Mouse (Mus musculus): ENCODE measurements around the gene Yy1. TPM values are rescaled to one million over a fixed set of nuclear protein-coding genes. Genes with fewer than 3 reads are reported as not detected.

Gene Yy1
- polyA plus RNA-seq, 1 experiment, result 13.5 TPM

DNA sequence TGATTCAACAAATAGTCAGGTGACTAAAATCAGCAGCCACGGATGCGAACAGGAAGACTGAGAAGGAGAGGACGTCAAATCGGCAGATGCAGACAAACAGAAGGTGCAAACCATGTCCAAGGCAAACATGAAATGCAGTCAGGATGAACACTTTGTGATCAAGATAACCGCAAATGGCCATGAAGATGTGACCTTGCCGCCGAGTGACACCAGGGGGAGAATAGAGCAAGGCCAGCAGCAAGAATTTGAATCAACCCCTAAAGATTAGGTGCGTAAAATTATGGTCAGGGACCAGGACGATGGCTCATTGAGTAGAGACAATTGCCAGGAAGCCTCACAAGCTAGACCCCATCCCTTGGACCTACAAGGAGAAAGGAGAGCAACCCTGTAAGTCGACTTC lies 36.2 kb upstream of the Yy1 start:
- DNase-seq, result no peak
- no peak for TF ChIP-seq POLR2A (IDR thresholded peaks at IDR 0.05; ENCODE audit: low read depth, low read length)
- TF ChIP-seq CTCF (conservative IDR thresholded peaks at IDR 0.05; ENCODE audit: insufficient read depth, insufficient read length, low read depth, low read length), result no peak
- H3K27me3 ChIP-seq (replicated peaks; ENCODE audit: control insufficient read depth, insufficient read depth, low read length), result no peaks in the 10 kb centered on the region
- 93% methylated on average over 10 of the region's 10 CpGs for WGBS
- H3K36me3 ChIP-seq (ENCODE audit: control insufficient read depth, insufficient read depth, low read length), result no peaks in the 10 kb centered on the region
- no peak overlapping the region for H3K4me3 ChIP-seq (ENCODE audit: insufficient read depth, low read depth, low read length)
- H3K27ac ChIP-seq (ENCODE audit: insufficient read depth, low read depth, low read length), result no peak overlapping the region
- no peaks in the 10 kb centered on the region; the same call in 1 of the 2 replicates for H3K4me1 ChIP-seq (ENCODE audit: control insufficient read depth, insufficient read depth, low read length)

DNA sequence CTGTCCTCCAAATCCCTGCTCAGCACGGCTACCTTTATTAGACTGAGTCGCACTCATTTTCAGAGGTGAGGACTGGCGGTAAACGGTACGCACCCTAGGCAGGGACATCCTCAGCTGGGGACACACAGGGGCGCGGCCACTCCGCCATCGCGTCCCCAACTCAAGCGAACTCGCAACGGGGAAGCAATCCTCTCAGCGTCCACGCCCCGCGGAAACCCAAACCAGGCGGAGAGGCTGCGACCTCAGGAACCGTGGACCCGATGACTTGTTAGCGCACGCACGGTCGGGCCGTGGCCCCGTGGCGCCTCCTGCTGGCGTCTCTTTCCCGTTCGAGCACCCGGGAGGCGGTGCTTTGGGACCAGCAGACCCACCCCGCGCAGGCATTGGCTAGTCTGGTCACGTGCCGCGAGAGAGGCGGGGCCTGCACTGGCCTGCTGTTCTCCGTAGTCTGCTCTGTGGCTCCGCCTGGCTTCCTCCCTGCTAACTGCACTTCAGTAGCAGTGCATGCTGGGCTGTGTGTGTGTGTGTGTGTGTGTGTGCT lies 35.0 kb upstream of the Yy1 start:
- no peaks in the 10 kb centered on the region for H3K4me1 ChIP-seq (ENCODE audit: control insufficient read depth, insufficient read depth, low read length)
- no peaks in the 10 kb centered on the region for H3K27me3 ChIP-seq (replicated peaks; ENCODE audit: control insufficient read depth, insufficient read depth, low read length)
- WGBS, result under 1% methylated on average over 41 of the region's 41 CpGs
- peak; percentile 99 for DNase-seq
- H3K27ac ChIP-seq (ENCODE audit: insufficient read depth, low read depth, low read length), result peak overlapping the region; percentile 58
- H3K36me3 ChIP-seq (ENCODE audit: control insufficient read depth, insufficient read depth, low read length), result no peaks in the 10 kb centered on the region
- peak; percentile 23 for TF ChIP-seq POLR2A (IDR thresholded peaks at IDR 0.05; ENCODE audit: low read depth, low read length)
- TF ChIP-seq CTCF (conservative IDR thresholded peaks at IDR 0.05; ENCODE audit: insufficient read depth, insufficient read length, low read depth, low read length), result peak; percentile 83
- H3K4me3 ChIP-seq (ENCODE audit: insufficient read depth, low read depth, low read length), result peak overlapping the region; percentile 81

DNA sequence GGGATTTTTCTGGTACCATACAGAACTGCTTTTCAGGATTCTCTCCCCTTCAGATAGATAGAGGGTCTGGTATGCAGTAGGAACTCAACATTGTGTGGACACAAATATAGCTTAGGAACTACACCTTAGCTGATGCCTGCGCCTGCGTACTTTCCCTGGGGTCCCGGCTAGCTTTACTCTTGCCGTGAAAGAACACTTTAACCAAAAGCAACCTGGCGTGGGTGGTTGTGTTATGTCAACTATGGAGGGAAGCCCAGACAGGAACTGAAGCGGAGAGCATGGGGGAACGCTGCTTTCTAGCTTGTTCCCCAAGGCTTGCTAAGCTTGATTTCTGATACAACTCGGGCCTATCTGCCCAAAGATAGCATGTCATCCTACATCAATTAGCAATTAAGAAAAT lies 34.5 kb upstream of the Yy1 start:
- Histone ChIP-seq H3K4me3 (ENCODE audit: insufficient read depth, low read depth, low read length) (no peak overlapping the region), H3K36me3 (ENCODE audit: control insufficient read depth, insufficient read depth, low read length) (no peaks in the 10 kb centered on the region), H3K4me1 (ENCODE audit: control insufficient read depth, insufficient read depth, low read length) (no peaks in the 10 kb centered on the region), H3K27ac (ENCODE audit: insufficient read depth, low read depth, low read length) (no peak overlapping the region), H3K27me3 (replicated peaks; ENCODE audit: control insufficient read depth, insufficient read depth, low read length) (no peaks in the 10 kb centered on the region)
- DNase-seq, result no peak
- TF ChIP-seq POLR2A (IDR thresholded peaks at IDR 0.05; ENCODE audit: low read depth, low read length) (no peak), CTCF (conservative IDR thresholded peaks at IDR 0.05; ENCODE audit: insufficient read depth, insufficient read length, low read depth, low read length) (no peak)
- WGBS, result 60% methylated on average over 8 of the region's 8 CpGs

DNA sequence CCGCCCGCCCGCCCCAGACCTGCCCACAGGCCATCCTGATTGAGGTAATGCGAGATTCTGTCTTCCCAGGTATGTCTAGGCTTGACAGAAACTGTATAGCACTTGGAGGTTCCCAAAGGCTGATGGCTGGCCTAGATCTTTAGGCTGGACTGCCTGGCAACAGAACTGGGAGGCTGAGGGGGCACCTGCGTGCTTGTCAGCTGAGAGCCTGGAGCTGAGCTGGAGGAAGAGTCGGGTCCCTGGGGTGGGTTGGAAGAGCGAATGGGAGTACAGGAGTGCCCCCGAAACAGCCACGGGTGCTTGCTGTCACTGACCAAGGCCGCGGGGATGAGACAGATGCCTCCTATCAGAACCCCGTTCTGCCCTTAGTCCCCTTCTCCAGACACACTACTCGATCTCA lies 34.1 kb upstream of the Yy1 start:
- no peak overlapping the region for H3K4me3 ChIP-seq (ENCODE audit: insufficient read depth, low read depth, low read length)
- H3K4me1 ChIP-seq (ENCODE audit: control insufficient read depth, insufficient read depth, low read length), result no peaks in the 10 kb centered on the region
- no peak for DNase-seq
- H3K27ac ChIP-seq (ENCODE audit: insufficient read depth, low read depth, low read length), result no peak overlapping the region
- WGBS, result 89% methylated on average over 13 of the region's 13 CpGs
- H3K36me3 ChIP-seq (ENCODE audit: control insufficient read depth, insufficient read depth, low read length), result no peaks in the 10 kb centered on the region
- TF ChIP-seq POLR2A (IDR thresholded peaks at IDR 0.05; ENCODE audit: low read depth, low read length) (no peak), CTCF (conservative IDR thresholded peaks at IDR 0.05; ENCODE audit: insufficient read depth, insufficient read length, low read depth, low read length) (no peak)
- no peaks in the 10 kb centered on the region for H3K27me3 ChIP-seq (replicated peaks; ENCODE audit: control insufficient read depth, insufficient read depth, low read length)

DNA sequence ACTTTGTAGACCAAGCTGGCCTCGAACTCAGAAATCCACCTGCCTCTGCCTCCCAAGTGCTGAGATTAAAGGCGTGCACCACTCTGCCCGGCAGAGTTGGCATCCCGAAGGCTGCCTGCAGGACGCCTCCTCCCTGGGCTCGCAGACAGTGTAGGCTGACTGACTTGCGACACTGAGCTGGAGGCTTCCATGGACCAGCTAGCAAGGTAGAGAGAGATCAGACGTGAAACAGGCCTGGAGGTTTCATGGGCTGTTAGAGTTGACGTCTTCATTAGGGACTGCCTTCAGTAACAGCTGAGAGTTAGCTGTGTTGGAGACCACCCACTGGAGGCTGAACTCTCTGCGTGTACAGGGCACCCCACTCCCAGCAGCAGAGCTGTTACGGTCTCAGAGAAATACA lies 33.5 kb upstream of the Yy1 start:
- no peak overlapping the region for H3K27ac ChIP-seq (ENCODE audit: insufficient read depth, low read depth, low read length)
- TF ChIP-seq CTCF (conservative IDR thresholded peaks at IDR 0.05; ENCODE audit: insufficient read depth, insufficient read length, low read depth, low read length) (no peak), POLR2A (IDR thresholded peaks at IDR 0.05; ENCODE audit: low read depth, low read length) (no peak)
- DNase-seq, result no peak
- H3K27me3 ChIP-seq (replicated peaks; ENCODE audit: control insufficient read depth, insufficient read depth, low read length), result no peaks in the 10 kb centered on the region
- H3K4me3 ChIP-seq (ENCODE audit: insufficient read depth, low read depth, low read length), result no peak overlapping the region
- H3K4me1 ChIP-seq (ENCODE audit: control insufficient read depth, insufficient read depth, low read length), result no peaks in the 10 kb centered on the region
- no peaks in the 10 kb centered on the region for H3K36me3 ChIP-seq (ENCODE audit: control insufficient read depth, insufficient read depth, low read length)
- 89% methylated on average over 11 of the region's 11 CpGs for WGBS

DNA sequence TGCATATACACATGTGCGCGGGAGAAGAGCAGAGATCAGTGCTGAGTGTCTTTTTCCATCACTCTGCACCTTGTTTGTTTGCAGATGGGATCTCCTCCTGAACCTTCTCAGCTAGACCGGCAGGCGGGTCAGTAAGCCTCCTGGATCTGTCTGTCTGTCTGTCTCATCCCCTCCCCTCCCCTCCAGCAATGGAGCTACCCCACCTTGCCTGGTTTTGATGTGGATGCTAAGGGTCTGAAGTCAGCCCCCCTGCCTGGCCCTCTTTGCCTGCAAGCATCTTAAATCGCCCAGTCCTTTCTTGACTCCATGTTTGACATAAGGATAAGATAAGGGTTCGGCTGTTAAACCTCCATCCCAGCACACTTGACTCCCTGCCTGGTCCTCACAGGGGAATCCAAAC lies 32.8 kb upstream of the Yy1 start:
- Histone ChIP-seq H3K4me1 (ENCODE audit: control insufficient read depth, insufficient read depth, low read length) (no peaks in the 10 kb centered on the region), H3K4me3 (ENCODE audit: insufficient read depth, low read depth, low read length) (no peak overlapping the region), H3K27ac (ENCODE audit: insufficient read depth, low read depth, low read length) (no peak overlapping the region), H3K36me3 (ENCODE audit: control insufficient read depth, insufficient read depth, low read length) (no peaks in the 10 kb centered on the region), H3K27me3 (replicated peaks; ENCODE audit: control insufficient read depth, insufficient read depth, low read length) (no peaks in the 10 kb centered on the region)
- no peak for DNase-seq
- TF ChIP-seq POLR2A (IDR thresholded peaks at IDR 0.05; ENCODE audit: low read depth, low read length) (no peak), CTCF (conservative IDR thresholded peaks at IDR 0.05; ENCODE audit: insufficient read depth, insufficient read length, low read depth, low read length) (no peak)
- WGBS, result 90% methylated on average over 6 of the region's 6 CpGs

DNA sequence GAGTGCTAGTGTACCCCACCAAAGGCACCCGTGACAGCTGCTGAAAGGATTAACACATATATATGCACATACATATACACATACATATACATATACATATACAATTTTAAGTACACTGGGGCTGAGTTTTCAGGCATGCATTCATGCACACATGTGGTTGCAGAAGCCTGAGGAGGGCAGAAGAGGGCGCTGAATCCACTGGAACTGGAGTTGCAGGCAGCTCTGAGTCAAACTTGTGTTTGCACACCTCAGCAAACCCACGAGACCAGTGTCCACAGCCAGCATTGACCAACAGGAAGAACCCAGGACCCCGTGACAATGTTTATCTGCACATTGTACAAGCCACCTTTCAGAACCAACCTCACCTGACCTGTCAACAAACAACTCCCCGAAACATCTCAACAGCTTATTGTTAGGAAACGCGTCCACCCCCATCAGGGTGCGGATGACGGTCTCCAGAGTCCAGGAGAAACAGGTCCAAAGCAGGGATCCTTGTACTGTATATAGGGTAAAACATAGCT lies 32.2 kb upstream of the Yy1 start:
- H3K27ac ChIP-seq (ENCODE audit: insufficient read depth, low read depth, low read length), result 0 out of 2 replicates have a peak overlapping the region, but pooled peaks have one; percentile 53
- TF ChIP-seq CTCF (conservative IDR thresholded peaks at IDR 0.05; ENCODE audit: insufficient read depth, insufficient read length, low read depth, low read length) (peak; percentile 60), POLR2A (IDR thresholded peaks at IDR 0.05; ENCODE audit: low read depth, low read length) (no peak)

More for the DNA sequence above, 32.2 kb upstream of the Yy1 start:
- 74% methylated on average over 9 of the region's 9 CpGs for WGBS
- H3K4me3 ChIP-seq (ENCODE audit: insufficient read depth, low read depth, low read length), result no peak overlapping the region
- no peaks in the 10 kb centered on the region for H3K36me3 ChIP-seq (ENCODE audit: control insufficient read depth, insufficient read depth, low read length)
- DNase-seq, result peak; percentile 31
- no peaks in the 10 kb centered on the region for H3K27me3 ChIP-seq (replicated peaks; ENCODE audit: control insufficient read depth, insufficient read depth, low read length)
- no peaks in the 10 kb centered on the region for H3K4me1 ChIP-seq (ENCODE audit: control insufficient read depth, insufficient read depth, low read length)
